Mouse (Mus musculus): Measurements from ENCODE around the gene Oxct2b. TPM values are rescaled to one million over a fixed set of nuclear protein-coding genes. Genes with fewer than 3 reads are reported as not detected.

The Oxct2b gene
- polyA plus RNA-seq (2012; rRNA removed): 0.11 TPM in 2 replicates

- H3K27me3 ChIP-seq (ENCODE audit: control insufficient read depth, insufficient read depth, low read length): peaks cover 2% of the 10 kb centered on the region; the same call in 1 of the 2 replicates
- no peaks in the 10 kb centered on the region for H3K4me1 ChIP-seq (ENCODE audit: control insufficient read depth, insufficient read depth, low read length)
- WGBS: 10% methylated on average over 22 of the region's 22 CpGs
- H3K4me3 ChIP-seq (replicated peaks; ENCODE audit: insufficient read depth, low read depth, low read length): peak within 1 kb of the TSS; percentile 37
- TF ChIP-seq POLR2A (IDR thresholded peaks at IDR 0.05; ENCODE audit: borderline replicate concordance, insufficient read depth, low read length): no peak
- no peak for TF ChIP-seq CTCF (IDR thresholded peaks at IDR 0.05; ENCODE audit: borderline replicate concordance, insufficient read depth, low read depth, low read length)
- no peak within 1 kb of the TSS for H3K27ac ChIP-seq (ENCODE audit: insufficient read depth, low read length)
- DNase-seq: no peak
Observed at GRCm38 (mm10) chr4:123116011-123116410, at the start of gene Oxct2b. Gene Oxct2b (plus strand): TSS chr4:123116266.

GRCm38 (mm10) chr4:123068646-123069045, 47.4 kb upstream of the Oxct2b start:
- H3K4me3 ChIP-seq (replicated peaks; ENCODE audit: insufficient read depth, low read depth, low read length): no peak overlapping the region
- WGBS: 90% methylated on average over 6 of the region's 6 CpGs
- TF ChIP-seq CTCF (IDR thresholded peaks at IDR 0.05; ENCODE audit: borderline replicate concordance, insufficient read depth, low read depth, low read length): no peak
- TF ChIP-seq POLR2A (IDR thresholded peaks at IDR 0.05; ENCODE audit: borderline replicate concordance, insufficient read depth, low read length): no peak
- no peak for DNase-seq
- H3K27me3 ChIP-seq (ENCODE audit: control insufficient read depth, insufficient read depth, low read length): no peaks in the 10 kb centered on the region
- H3K27ac ChIP-seq (ENCODE audit: insufficient read depth, low read length): no peak overlapping the region
- no peaks in the 10 kb centered on the region for H3K4me1 ChIP-seq (ENCODE audit: control insufficient read depth, insufficient read depth, low read length)

- WGBS: 22% methylated on average over 13 of the region's 13 CpGs
- peaks cover 6% of the 10 kb centered on the region; the same call in 1 of the 2 replicates for H3K4me1 ChIP-seq (ENCODE audit: control insufficient read depth, insufficient read depth, low read length)
- peak; percentile 29 to 30 for DNase-seq
- peak overlapping the region; percentile 10 for H3K4me3 ChIP-seq (replicated peaks; ENCODE audit: insufficient read depth, low read depth, low read length)
- no peak overlapping the region for H3K27ac ChIP-seq (ENCODE audit: insufficient read depth, low read length)
- H3K27me3 ChIP-seq (ENCODE audit: control insufficient read depth, insufficient read depth, low read length): no peaks in the 10 kb centered on the region
- peak; percentile 32; the same call in 1 of the 2 replicates for TF ChIP-seq CTCF (IDR thresholded peaks at IDR 0.05; ENCODE audit: borderline replicate concordance, insufficient read depth, low read depth, low read length)
- TF ChIP-seq POLR2A (IDR thresholded peaks at IDR 0.05; ENCODE audit: borderline replicate concordance, insufficient read depth, low read length): no peak
Observed at GRCm38 (mm10) chr4:123071266-123071966, 44.6 kb upstream of the Oxct2b start.

- WGBS: 64% methylated on average over 8 of the region's 8 CpGs
- DNase-seq: no peak
- no peak overlapping the region for H3K4me3 ChIP-seq (replicated peaks; ENCODE audit: insufficient read depth, low read depth, low read length)
- peaks cover 10% of the 10 kb centered on the region; the same call in 1 of the 2 replicates for H3K4me1 ChIP-seq (ENCODE audit: control insufficient read depth, insufficient read depth, low read length)
- TF ChIP-seq POLR2A (IDR thresholded peaks at IDR 0.05; ENCODE audit: borderline replicate concordance, insufficient read depth, low read length) (no peak), CTCF (IDR thresholded peaks at IDR 0.05; ENCODE audit: borderline replicate concordance, insufficient read depth, low read depth, low read length) (no peak)
- H3K27ac ChIP-seq (ENCODE audit: insufficient read depth, low read length): no peak overlapping the region
- H3K27me3 ChIP-seq (ENCODE audit: control insufficient read depth, insufficient read depth, low read length): no peaks in the 10 kb centered on the region
Observed at GRCm38 (mm10) chr4:123076928-123077327, 39.1 kb upstream of the Oxct2b start.

GRCm38 (mm10) chr4:123078231-123078630, 37.8 kb upstream of the Oxct2b start:
- no peak for DNase-seq
- H3K4me1 ChIP-seq (ENCODE audit: control insufficient read depth, insufficient read depth, low read length): peaks cover 10% of the 10 kb centered on the region; the same call in 1 of the 2 replicates
- no peak overlapping the region for H3K27ac ChIP-seq (ENCODE audit: insufficient read depth, low read length)
- WGBS: 89% methylated on average over 4 of the region's 4 CpGs
- TF ChIP-seq CTCF (IDR thresholded peaks at IDR 0.05; ENCODE audit: borderline replicate concordance, insufficient read depth, low read depth, low read length): no peak
- H3K4me3 ChIP-seq (replicated peaks; ENCODE audit: insufficient read depth, low read depth, low read length): no peak overlapping the region
- no peaks in the 10 kb centered on the region for H3K27me3 ChIP-seq (ENCODE audit: control insufficient read depth, insufficient read depth, low read length)

GRCm38 (mm10) chr4:123080791-123081190, 35.3 kb upstream of the Oxct2b start:
- no peak overlapping the region for H3K4me3 ChIP-seq (replicated peaks; ENCODE audit: insufficient read depth, low read depth, low read length)
- H3K27me3 ChIP-seq (ENCODE audit: control insufficient read depth, insufficient read depth, low read length): no peaks in the 10 kb centered on the region
- TF ChIP-seq CTCF (IDR thresholded peaks at IDR 0.05; ENCODE audit: borderline replicate concordance, insufficient read depth, low read depth, low read length) (no peak), POLR2A (IDR thresholded peaks at IDR 0.05; ENCODE audit: borderline replicate concordance, insufficient read depth, low read length) (no peak)
- H3K4me1 ChIP-seq (ENCODE audit: control insufficient read depth, insufficient read depth, low read length): 0 out of 2 replicates have a peak, but pooled peaks cover 4% of the 10 kb centered on the region
- WGBS: 12% methylated on average over 13 of the region's 13 CpGs
- DNase-seq: peak; percentile 46 to 49
- no peak overlapping the region for H3K27ac ChIP-seq (ENCODE audit: insufficient read depth, low read length)

- H3K4me3 ChIP-seq (replicated peaks; ENCODE audit: insufficient read depth, low read depth, low read length): no peak overlapping the region
Observed at GRCm38 (mm10) chr4:123082283-123083163, 33.5 kb upstream of the Oxct2b start.

More at GRCm38 (mm10) chr4:123082283-123083163, 33.5 kb upstream of the Oxct2b start:
- H3K27ac ChIP-seq (ENCODE audit: insufficient read depth, low read length): no peak overlapping the region
- WGBS: 80% methylated on average over 20 of the region's 20 CpGs
- peak; percentile 67 to 69 for DNase-seq
- no peak for TF ChIP-seq POLR2A (IDR thresholded peaks at IDR 0.05; ENCODE audit: borderline replicate concordance, insufficient read depth, low read length)
- peak; percentile 88 for TF ChIP-seq CTCF (IDR thresholded peaks at IDR 0.05; ENCODE audit: borderline replicate concordance, insufficient read depth, low read depth, low read length)
- H3K27me3 ChIP-seq (ENCODE audit: control insufficient read depth, insufficient read depth, low read length): no peaks in the 10 kb centered on the region
- 0 out of 2 replicates have a peak, but pooled peaks cover 4% of the 10 kb centered on the region for H3K4me1 ChIP-seq (ENCODE audit: control insufficient read depth, insufficient read depth, low read length)
